Mouse (Mus musculus) embryonic facial prominence, embryonic 13.5 days (tissue): ENCODE results near the gene Vwc2. TPM values are rescaled to one million over a fixed set of nuclear protein-coding genes. Genes with fewer than 3 reads are reported as not detected.

Experiments used
- ATAC-seq: fragments of 200-750 bp; cut with Nextera tagmentation; 2 replicates; pipeline ENCODE4 v1.8.0; 2017; ENCODE audit warnings: low read depth; ENCODE audit not compliant: insufficient number of reproducible peaks, insufficient read depth, low FRiP score, low TSS enrichment
- H3K27ac ChIP-seq: fragments of 300-500 bp; sonication (generic); 2 replicates; pipeline ENCODE4 v1.5.1; 2015; ENCODE audit warnings: moderate library complexity, mild to moderate bottlenecking, inconsistent platforms
- H3K27me3 ChIP-seq: fragments of 300-500 bp; sonication (generic); 2 replicates; pipeline ENCODE4 v1.6.1; 2015; ENCODE audit warnings: mild to moderate bottlenecking, inconsistent platforms
- H3K36me3 ChIP-seq: fragments of 300-500 bp; sonication (generic); 2 replicates; pipeline ENCODE4 v1.6.1; 2015; ENCODE audit warnings: mild to moderate bottlenecking, inconsistent platforms
- H3K4me1 ChIP-seq: fragments of 300-500 bp; sonication (generic); 2 replicates; pipeline ENCODE4 v1.6.1; 2015; ENCODE audit warnings: inconsistent platforms
- H3K4me2 ChIP-seq: fragments of 300-500 bp; sonication (generic); 2 replicates; pipeline ENCODE4 v1.6.1; 2015; ENCODE audit warnings: moderate library complexity, mild to moderate bottlenecking, inconsistent platforms
- H3K4me3 ChIP-seq: fragments of 300-500 bp; sonication (generic); 2 replicates; pipeline ENCODE4 v1.5.1; 2015; ENCODE audit warnings: mild to moderate bottlenecking, inconsistent platforms
- H3K9ac ChIP-seq: fragments of 300-500 bp; sonication (generic); 2 replicates; pipeline ENCODE4 v1.6.1; 2015; ENCODE audit warnings: mild to moderate bottlenecking, inconsistent platforms
- H3K9me3 ChIP-seq: fragments of 300-500 bp; sonication (generic); 2 replicates; pipeline ENCODE4 v1.6.1; 2016; ENCODE audit warnings: inconsistent platforms
- WGBS: fragments of 180-500 bp; shearing (Covaris S2); methylation state at CpG from one replicate; pipeline ENCODE4 v1.1.7; 2015; ENCODE audit warnings: mixed read lengths; 5-methylcytosine and 5-hydroxymethylcytosine counted together
- polyA plus RNA-seq: library from polyadenylated mRNA; unstranded; fragments of >200 nt; fragmentation: Nextera tagmentation; extraction: Ambion mirVana; gene quantifications from 2 replicates; pipeline ENCODE4 v1.2.1, GENCODE M21; 2015

Gene Vwc2
- polyA plus RNA-seq, 1 experiment from 2014 or later = 1.1 TPM

DNA sequence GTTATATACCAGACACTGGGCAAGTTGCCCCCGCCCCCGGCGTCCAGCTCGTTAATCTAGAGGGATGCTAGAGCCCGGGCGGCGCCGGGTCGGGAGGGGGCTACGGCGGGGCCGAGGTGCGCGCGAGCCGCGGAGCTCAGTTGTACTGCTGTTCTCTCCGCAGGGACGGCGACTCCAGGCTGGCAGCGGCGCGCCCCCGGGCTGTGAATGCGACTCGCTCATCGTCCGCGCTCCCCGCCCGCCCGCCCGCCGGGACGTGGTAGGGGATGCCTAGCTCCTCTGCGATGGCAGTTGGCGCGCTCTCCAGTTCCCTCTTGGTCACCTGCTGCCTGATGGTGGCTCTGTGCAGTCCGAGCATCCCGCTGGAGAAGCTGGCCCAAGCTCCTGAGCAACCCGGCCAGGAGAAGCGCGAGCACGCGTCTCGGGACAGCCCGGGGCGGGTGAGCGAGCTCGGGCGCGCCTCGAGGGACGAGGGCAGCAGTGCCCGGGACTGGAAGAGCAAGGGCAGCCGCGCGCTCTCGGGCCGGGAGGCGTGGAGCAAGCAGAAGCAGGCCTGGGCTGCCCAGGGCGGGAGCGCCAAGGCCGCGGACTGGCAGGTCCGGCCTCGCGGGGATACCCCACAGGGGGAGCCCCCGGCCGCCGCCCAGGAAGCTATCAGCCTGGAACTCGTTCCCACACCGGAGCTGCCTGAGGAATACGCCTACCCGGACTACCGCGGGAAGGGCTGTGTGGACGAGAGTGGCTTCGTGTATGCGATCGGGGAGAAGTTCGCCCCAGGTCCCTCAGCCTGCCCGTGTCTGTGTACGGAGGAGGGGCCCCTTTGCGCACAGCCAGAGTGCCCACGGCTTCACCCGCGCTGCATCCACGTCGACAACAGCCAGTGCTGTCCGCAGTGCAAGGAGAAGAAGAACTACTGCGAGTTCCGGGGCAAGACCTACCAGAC, 1.9 kb downstream of the Vwc2 start:
- Histone ChIP-seq H3K4me2 (peak overlapping the region; percentile 97), H3K9ac (peak overlapping the region; percentile 60), H3K4me3 (peak overlapping the region; percentile 53)

DNA sequence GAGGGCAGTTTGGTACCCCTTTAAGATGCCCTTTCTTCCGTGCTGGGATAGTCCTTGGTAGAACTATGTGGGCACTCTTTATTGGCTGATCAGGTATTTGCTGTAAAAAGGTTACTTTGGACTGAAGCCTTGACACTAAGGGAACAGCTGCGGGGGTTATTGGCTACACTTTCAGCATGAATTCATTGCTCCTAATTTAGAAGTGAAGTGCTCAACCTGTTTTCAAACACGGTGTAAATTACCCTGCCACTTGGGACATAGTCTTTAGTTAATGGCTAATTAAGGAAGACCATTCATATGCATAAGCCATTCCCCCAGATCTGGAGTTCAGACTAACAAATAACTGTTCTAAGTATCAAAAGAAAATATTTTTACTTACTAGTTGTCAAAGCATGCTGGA, 2.7 kb downstream of the Vwc2 start:
- Histone ChIP-seq H3K36me3 (no peaks in the 10 kb centered on the region), H3K27ac (no peak overlapping the region), H3K9ac (no peak overlapping the region), H3K27me3 (peaks cover 72% of the 10 kb centered on the region), H3K4me3 (peak overlapping the region; percentile 53), H3K4me2 (peak overlapping the region; percentile 97), H3K9me3 (no peaks in the 10 kb centered on the region), H3K4me1 (peaks cover 31% of the 10 kb centered on the region)
- 7% methylated on average over 3 of the region's 3 CpGs for WGBS
- ATAC-seq = no peak

More for the DNA sequence above, 1.9 kb downstream of the Vwc2 start:
- no peaks in the 10 kb centered on the region for H3K9me3 ChIP-seq
- no peaks in the 10 kb centered on the region for H3K36me3 ChIP-seq
- H3K27ac ChIP-seq = no peak overlapping the region
- WGBS = under 1% methylated on average over 91 of the region's 93 CpGs
- H3K4me1 ChIP-seq = peaks cover 31% of the 10 kb centered on the region
- H3K27me3 ChIP-seq = peaks cover 80% of the 10 kb centered on the region
- ATAC-seq = peak; percentile 23; the same call in 1 of the 2 replicates

DNA sequence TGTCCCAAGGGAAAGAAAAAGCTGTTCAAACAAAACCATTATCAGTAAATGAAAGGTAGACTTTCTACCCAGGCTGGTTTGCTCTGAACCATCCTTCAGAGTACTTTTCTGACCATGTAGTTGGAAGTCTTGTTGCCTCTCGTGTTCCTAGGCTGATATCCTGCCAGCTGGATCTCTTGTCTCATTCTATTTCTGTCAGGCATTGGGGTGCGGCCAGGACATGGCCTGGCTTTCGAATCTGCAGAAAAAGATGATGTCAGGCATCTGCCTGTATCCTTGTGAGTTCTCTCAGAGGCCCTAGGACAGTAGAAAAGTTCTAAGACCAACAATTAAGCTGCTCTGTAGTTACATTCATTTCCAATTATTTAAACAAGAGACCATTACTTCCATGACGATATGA, 8.8 kb downstream of the Vwc2 start:
- H3K9me3 ChIP-seq = no peaks in the 10 kb centered on the region

DNA sequence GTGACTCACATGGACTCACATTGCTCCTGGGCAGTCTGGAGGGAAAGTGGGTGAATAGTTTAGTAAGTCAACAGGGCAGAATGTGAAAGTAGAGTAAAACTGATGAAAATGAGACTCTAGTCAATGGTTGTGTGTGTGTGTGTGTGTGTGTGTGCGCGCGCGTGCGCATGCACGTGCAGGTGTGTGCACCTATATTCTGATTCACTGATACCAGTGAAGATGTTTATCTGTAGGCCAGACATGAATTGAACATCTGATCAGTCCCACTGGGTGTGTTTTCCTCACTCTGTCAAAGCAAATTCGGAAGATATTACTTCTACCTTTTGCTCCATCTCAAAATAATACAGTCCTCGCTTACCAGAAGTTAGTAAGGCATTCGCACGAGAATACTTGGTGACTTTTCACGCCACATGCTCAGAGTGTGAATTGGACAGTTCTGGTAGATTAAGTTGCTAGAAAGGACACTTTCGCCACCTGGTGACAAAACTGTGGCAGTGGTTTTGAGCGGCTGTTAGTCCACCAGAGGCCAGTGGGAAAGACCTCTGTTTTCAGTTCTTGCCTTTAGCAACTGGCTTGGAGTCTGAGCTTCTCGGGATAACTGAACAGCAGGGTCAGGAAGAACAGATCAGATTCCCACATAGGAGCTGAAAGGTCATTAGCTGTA, 17.5 kb downstream of the Vwc2 start:
- H3K4me1 ChIP-seq = no peaks in the 10 kb centered on the region
- no peaks in the 10 kb centered on the region for H3K36me3 ChIP-seq
- no peaks in the 10 kb centered on the region for H3K9me3 ChIP-seq
- WGBS = 52% methylated on average over 14 of the region's 14 CpGs
- no peak overlapping the region for H3K9ac ChIP-seq
- no peak overlapping the region for H3K27ac ChIP-seq
- H3K27me3 ChIP-seq = no peaks in the 10 kb centered on the region
- no peak overlapping the region for H3K4me2 ChIP-seq
- H3K4me3 ChIP-seq = no peak overlapping the region
- ATAC-seq = no peak

More for the DNA sequence above, 8.8 kb downstream of the Vwc2 start:
- Histone ChIP-seq H3K4me3 (no peak overlapping the region), H3K4me1 (no peaks in the 10 kb centered on the region), H3K27ac (no peak overlapping the region), H3K36me3 (no peaks in the 10 kb centered on the region), H3K9ac (no peak overlapping the region), H3K27me3 (peaks cover 18% of the 10 kb centered on the region), H3K4me2 (no peak overlapping the region)
- 78% methylated on average over 4 of the region's 4 CpGs for WGBS
- no peak for ATAC-seq

DNA sequence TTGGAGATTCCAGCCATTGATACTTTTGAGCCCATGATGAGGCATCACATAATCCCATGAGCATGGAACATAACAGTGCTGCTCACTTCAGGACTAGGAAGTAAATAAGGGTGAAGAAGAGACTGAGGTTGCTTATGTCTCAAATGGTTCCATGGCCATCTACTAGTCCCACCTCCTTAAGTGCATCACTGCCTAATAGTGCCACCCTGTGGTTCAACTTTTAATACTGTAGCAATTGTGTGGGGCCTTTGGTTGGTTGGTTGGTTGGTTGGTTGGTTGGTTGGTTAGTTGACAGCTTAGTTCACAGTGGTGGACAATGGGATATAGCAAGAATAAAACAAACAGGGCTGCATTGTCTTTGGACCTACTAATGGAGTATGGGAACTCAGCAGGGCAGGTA, 26.6 kb downstream of the Vwc2 start:
- ATAC-seq = no peak
- Histone ChIP-seq H3K27ac (no peak overlapping the region), H3K9me3 (no peaks in the 10 kb centered on the region), H3K4me1 (no peaks in the 10 kb centered on the region), H3K9ac (no peak overlapping the region), H3K4me3 (no peak overlapping the region), H3K27me3 (no peaks in the 10 kb centered on the region), H3K4me2 (no peak overlapping the region), H3K36me3 (no peaks in the 10 kb centered on the region)

DNA sequence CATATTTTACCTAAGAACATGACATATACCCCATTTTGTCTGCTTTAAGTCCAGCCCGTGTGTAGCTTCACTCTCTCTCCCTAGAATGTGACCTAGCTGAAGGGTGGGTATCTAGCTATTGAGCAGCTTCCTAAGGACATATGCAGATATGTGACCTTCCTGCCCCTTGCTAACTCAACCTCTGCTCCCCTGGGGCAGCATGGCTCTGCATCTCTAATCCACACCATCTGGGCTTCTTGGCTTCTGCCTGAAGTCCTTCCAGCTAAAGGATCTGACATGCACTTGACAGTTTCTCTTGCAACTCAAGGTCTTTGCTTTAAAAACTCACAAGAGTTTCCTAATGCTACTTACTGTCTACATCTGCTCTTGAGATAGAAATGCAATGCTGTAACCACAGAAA, 38.7 kb downstream of the Vwc2 start:
- WGBS = 23% methylated on average over 1 of the region's 1 CpGs
- no peaks in the 10 kb centered on the region for H3K36me3 ChIP-seq

DNA sequence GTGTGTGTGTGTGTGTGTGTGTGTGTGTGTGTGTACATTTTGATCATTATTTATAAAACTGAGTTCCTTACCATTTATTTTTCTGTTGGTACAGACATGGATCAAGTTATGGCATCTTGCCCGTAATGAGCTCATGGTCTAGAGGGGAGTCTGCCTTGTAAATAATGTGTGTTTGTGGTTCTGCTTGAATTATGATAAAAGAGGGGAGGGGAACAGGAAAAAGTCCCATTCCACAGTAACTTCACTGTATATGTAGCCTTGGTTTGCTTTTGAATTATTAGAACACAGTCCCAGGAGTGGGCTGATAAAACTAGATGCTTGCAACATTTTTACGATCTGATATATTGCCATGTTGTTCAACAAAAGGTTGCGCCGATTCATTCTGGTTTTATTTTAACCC, 57.4 kb downstream of the Vwc2 start:
- Histone ChIP-seq H3K27me3 (no peaks in the 10 kb centered on the region), H3K4me3 (no peak overlapping the region), H3K36me3 (no peaks in the 10 kb centered on the region), H3K4me2 (no peak overlapping the region), H3K9me3 (no peaks in the 10 kb centered on the region), H3K9ac (no peak overlapping the region), H3K4me1 (peaks cover 8% of the 10 kb centered on the region; the same call in 1 of the 2 replicates), H3K27ac (no peak overlapping the region)
- WGBS = 88% methylated on average over 4 of the region's 4 CpGs
- ATAC-seq = no peak

More for the DNA sequence above, 38.7 kb downstream of the Vwc2 start:
- Histone ChIP-seq H3K9me3 (no peaks in the 10 kb centered on the region), H3K4me1 (peaks cover 3% of the 10 kb centered on the region; the same call in 1 of the 2 replicates), H3K9ac (no peak overlapping the region), H3K27ac (no peak overlapping the region), H3K4me3 (no peak overlapping the region), H3K4me2 (no peak overlapping the region), H3K27me3 (no peaks in the 10 kb centered on the region)
- ATAC-seq = no peak

DNA sequence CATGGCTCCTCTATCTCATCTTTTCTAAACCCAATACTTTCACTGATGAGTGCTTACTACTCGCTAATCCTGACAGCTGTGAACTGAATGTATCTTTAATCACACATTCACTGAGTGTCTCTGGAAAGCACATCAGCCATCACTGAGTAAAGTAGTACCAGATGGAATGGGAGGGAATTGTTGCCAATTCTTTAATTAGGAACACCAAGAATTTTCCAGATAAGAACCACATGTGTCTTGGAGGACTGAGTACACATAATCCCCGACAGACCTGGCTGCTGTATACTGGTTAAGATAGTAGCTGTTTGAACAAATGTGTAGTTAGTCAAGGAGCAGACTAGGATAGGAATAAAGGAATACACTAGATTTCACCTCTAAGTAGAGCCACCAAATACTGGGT, 61.2 kb downstream of the Vwc2 start:
- Histone ChIP-seq H3K36me3 (no peaks in the 10 kb centered on the region), H3K9me3 (no peaks in the 10 kb centered on the region), H3K27ac (no peak overlapping the region), H3K4me1 (peaks cover 8% of the 10 kb centered on the region; the same call in 1 of the 2 replicates), H3K4me2 (no peak overlapping the region), H3K27me3 (no peaks in the 10 kb centered on the region), H3K9ac (no peak overlapping the region), H3K4me3 (no peak overlapping the region)
- WGBS = 12% methylated on average over 2 of the region's 2 CpGs
- no peak for ATAC-seq

DNA sequence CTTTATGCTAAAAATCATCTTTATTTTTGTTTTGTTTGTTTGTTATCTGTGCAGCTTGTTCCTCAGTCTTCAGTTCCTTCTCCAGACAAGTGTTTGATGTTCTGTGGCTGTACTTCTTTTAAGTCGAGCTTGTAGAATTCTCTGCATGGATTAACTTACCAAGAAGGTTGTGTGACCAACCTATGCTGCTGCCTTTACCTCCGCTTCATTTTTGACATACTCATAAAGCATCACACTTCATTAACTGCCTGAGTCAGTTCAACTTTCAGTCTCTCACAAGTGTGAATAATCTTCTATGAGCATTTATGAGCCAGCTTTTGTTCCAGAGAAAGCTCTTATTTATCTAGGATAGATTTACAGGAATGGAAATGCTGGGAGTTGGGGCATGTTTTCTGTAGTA, 68.7 kb downstream of the Vwc2 start:
- Histone ChIP-seq H3K36me3 (no peaks in the 10 kb centered on the region), H3K27ac (no peak overlapping the region), H3K27me3 (no peaks in the 10 kb centered on the region), H3K4me2 (no peak overlapping the region), H3K4me1 (no peaks in the 10 kb centered on the region), H3K9me3 (no peaks in the 10 kb centered on the region), H3K9ac (no peak overlapping the region), H3K4me3 (no peak overlapping the region)
- WGBS = 70% methylated on average over 2 of the region's 2 CpGs
- no peak for ATAC-seq

DNA sequence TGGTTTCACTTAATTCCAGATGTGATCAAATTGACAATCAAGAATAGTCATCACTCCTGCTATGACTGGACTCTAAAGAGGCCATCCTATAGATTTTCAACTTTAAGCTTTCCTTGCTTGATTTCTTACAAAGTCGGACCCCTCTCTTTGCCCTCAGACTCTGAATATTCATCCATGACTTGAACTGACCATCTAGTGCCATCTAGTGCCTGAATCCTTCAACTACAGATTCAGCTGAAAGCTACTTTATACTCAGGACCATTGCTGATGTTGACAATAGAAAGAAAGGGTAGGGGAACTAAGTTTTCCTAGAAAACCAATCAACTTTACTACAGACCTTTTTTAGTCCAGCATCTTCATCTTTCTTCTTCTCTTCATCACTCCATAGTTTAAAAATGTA, 109.1 kb downstream of the Vwc2 start:
- no peak for ATAC-seq
- 9% methylated on average over 1 of the region's 1 CpGs for WGBS

DNA sequence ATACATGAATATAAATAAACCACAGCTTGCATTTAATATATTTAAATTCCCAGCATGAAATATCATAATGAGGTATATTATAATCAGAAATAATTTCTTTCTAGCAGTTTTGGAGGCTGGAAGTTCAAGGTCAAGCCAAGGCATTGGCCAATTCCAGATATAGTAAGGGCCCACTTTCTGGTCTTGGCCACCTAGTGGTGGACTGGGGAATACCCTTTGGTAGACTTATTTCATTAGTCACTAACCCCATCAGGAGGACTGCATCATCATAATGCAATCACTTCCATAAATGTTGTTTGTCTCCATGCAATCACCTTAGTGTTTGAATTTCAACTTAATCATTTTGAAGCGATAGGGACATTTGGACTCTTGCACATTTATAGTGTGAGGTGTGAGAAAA, 125.3 kb downstream of the Vwc2 start:
- Histone ChIP-seq H3K4me1 (no peaks in the 10 kb centered on the region), H3K27me3 (no peaks in the 10 kb centered on the region), H3K36me3 (no peaks in the 10 kb centered on the region), H3K4me3 (no peak overlapping the region), H3K9ac (no peak overlapping the region), H3K27ac (no peak overlapping the region), H3K9me3 (no peaks in the 10 kb centered on the region), H3K4me2 (no peak overlapping the region)
- no peak for ATAC-seq
- WGBS = 73% methylated on average over 1 of the region's 1 CpGs

More for the DNA sequence above, 109.1 kb downstream of the Vwc2 start:
- Histone ChIP-seq H3K36me3 (no peaks in the 10 kb centered on the region), H3K27ac (no peak overlapping the region), H3K9me3 (no peaks in the 10 kb centered on the region), H3K9ac (no peak overlapping the region), H3K4me1 (no peaks in the 10 kb centered on the region), H3K27me3 (no peaks in the 10 kb centered on the region), H3K4me3 (no peak overlapping the region), H3K4me2 (no peak overlapping the region)
